Mouse (Mus musculus) forebrain, embryonic 11.5 days (tissue): ENCODE data around the gene Rab20. TPM values are rescaled to one million over a fixed set of nuclear protein-coding genes. Genes with fewer than 3 reads are reported as not detected.

Experiments used
- ATAC-seq: fragments of 200-750 bp; cut with Nextera tagmentation; replicated peaks from 2 replicates; pipeline ENCODE4 v1.8.0; 2017; ENCODE audit warnings: moderate TSS enrichment; ENCODE audit not compliant: low FRiP score
- DNase-seq: peaks from one replicate; pipeline ENCODE4 v3.0.0-alpha.2; 2017; ENCODE audit warnings: low spot score
- H3K27ac ChIP-seq: fragments of 300-500 bp; sonication (generic); 2 replicates; pipeline ENCODE4 v1.5.1; 2014; ENCODE audit warnings: low read depth, low read length
- H3K27me3 ChIP-seq: fragments of 300-500 bp; sonication (generic); 2 replicates; pipeline ENCODE4 v1.6.1; 2014; ENCODE audit warnings: mild to moderate bottlenecking, low read length, mixed read lengths; ENCODE audit not compliant: control insufficient read depth, insufficient read depth
- H3K36me3 ChIP-seq: fragments of 300-500 bp; sonication (generic); 2 replicates; pipeline ENCODE4 v1.6.1; 2014; ENCODE audit warnings: mild to moderate bottlenecking, low read length, moderate library complexity, mixed read lengths; ENCODE audit not compliant: control insufficient read depth, insufficient read depth
- H3K4me1 ChIP-seq: fragments of 300-500 bp; sonication (generic); replicated peaks from 2 replicates; pipeline ENCODE4 v1.6.1; 2014; ENCODE audit warnings: low read length, mixed read lengths; ENCODE audit not compliant: control insufficient read depth, insufficient read depth
- H3K4me2 ChIP-seq: fragments of 300-500 bp; sonication (generic); 2 replicates; pipeline ENCODE4 v1.6.1; 2014; ENCODE audit warnings: low read depth, mild to moderate bottlenecking, low read length, moderate library complexity, mixed read lengths; ENCODE audit not compliant: severe bottlenecking
- H3K4me3 ChIP-seq: fragments of 300-500 bp; sonication (generic); 2 replicates; pipeline ENCODE4 v1.5.1; 2014; ENCODE audit warnings: low read depth, low read length
- H3K9ac ChIP-seq: fragments of 300-500 bp; sonication (generic); 2 replicates; pipeline ENCODE4 v1.6.1; 2014; ENCODE audit warnings: low read length
- H3K9me3 ChIP-seq: fragments of 300-500 bp; sonication (generic); 2 replicates; pipeline ENCODE4 v1.6.1; 2016; ENCODE audit warnings: low read length, mixed read lengths; ENCODE audit not compliant: control insufficient read depth
- WGBS: fragments of 180-500 bp; shearing (Covaris S2); extraction: QIAGEN DNeasy Blood & Tissue Kit; methylation state at CpG from one replicate; pipeline ENCODE4 v1.1.7; 2014; 5-methylcytosine and 5-hydroxymethylcytosine counted together
- polyA plus RNA-seq: library from polyadenylated mRNA; unstranded; fragments of >200 nt; fragmentation: Nextera tagmentation; extraction: Ambion mirVana; gene quantifications from 2 replicates; pipeline ENCODE4 v1.2.1, GENCODE M21; 2014

Rab20 gene
- polyA plus RNA-seq, result 0.53 and 0.75 TPM in 2 replicates

- Histone ChIP-seq H3K4me3 (peak within 1 kb of the TSS; percentile 39), H3K9me3 (no peaks in the 10 kb centered on the region), H3K27me3 (peaks cover 59% of the 10 kb centered on the region), H3K4me1 (peaks cover 9% of the 10 kb centered on the region; the same call in 1 of the 2 replicates), H3K4me2 (peak within 1 kb of the TSS; percentile 97), H3K27ac (no peak within 1 kb of the TSS), H3K9ac (no peak within 1 kb of the TSS; the same call in 1 of the 2 replicates), H3K36me3 (no peaks in the 10 kb centered on the region)
- ATAC-seq (peak; percentile 88), DNase-seq (peak; percentile 86)
- under 1% methylated on average over 69 of the region's 69 CpGs for WGBS
These were observed at the start of gene Rab20 for GRCm38 (mm10) chr8:11477811-11478761. Gene Rab20 (minus strand): TSS chr8:11478710.

DNA sequence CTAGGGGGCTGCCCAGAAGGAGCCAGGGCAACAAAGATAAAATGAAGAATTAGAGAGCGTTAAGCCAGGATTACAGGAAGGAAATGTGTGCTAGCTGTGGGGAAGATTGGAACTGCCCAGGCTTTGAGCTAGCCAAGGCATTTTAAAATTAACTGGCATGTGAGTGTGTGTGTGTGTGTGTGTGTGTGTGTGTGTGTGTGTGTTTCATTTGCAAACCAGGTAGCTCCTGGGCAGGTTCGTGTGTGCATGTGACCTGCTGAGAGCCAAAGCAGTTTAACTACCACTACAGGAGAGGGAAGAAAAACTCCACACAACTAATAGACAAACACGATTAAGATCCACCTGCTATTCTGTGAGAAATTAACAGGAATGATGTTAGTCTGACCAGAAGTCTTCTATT is 44.8 kb upstream of the Rab20 start:
- no peaks in the 10 kb centered on the region for H3K27me3 ChIP-seq
- H3K36me3 ChIP-seq, result no peaks in the 10 kb centered on the region
- no peak overlapping the region for H3K4me3 ChIP-seq
- WGBS, result 94% methylated on average over 3 of the region's 3 CpGs
- ATAC-seq (no peak), DNase-seq (no peak)
- H3K9ac ChIP-seq, result no peak overlapping the region
- H3K9me3 ChIP-seq, result no peaks in the 10 kb centered on the region
- H3K4me1 ChIP-seq, result no peaks in the 10 kb centered on the region
- no peak overlapping the region for H3K4me2 ChIP-seq
- no peak overlapping the region for H3K27ac ChIP-seq

GRCm38 (mm10) chr8:11518676-11519075 is 40.2 kb upstream of the Rab20 start:
- no peaks in the 10 kb centered on the region for H3K9me3 ChIP-seq
- no peak overlapping the region for H3K4me2 ChIP-seq
- no peaks in the 10 kb centered on the region for H3K4me1 ChIP-seq
- H3K9ac ChIP-seq, result no peak overlapping the region
- H3K4me3 ChIP-seq, result no peak overlapping the region
- H3K27me3 ChIP-seq, result no peaks in the 10 kb centered on the region
- H3K36me3 ChIP-seq, result no peaks in the 10 kb centered on the region
- ATAC-seq (no peak), DNase-seq (no peak)
- H3K27ac ChIP-seq, result no peak overlapping the region
- 94% methylated on average over 11 of the region's 11 CpGs for WGBS

DNA sequence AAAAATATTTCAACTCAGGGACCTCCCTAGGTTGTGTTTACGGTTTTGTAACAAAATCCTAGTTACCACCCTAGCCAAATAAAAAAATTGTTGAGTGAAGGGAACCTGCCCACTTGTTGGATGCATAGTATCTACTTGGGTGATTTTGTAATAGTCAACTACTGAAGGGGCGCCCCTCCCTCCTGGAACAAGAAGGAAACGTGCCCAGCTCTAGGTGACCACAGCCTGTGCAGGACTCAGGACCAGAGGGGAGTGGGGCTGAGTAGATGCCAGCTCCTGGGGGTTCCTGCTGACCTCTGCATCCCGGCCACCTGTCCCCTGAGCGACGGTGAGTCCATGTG is 39.5 kb upstream of the Rab20 start:
- Histone ChIP-seq H3K4me1 (no peaks in the 10 kb centered on the region), H3K27ac (no peak overlapping the region), H3K4me3 (no peak overlapping the region), H3K9me3 (no peaks in the 10 kb centered on the region), H3K4me2 (no peak overlapping the region), H3K9ac (no peak overlapping the region), H3K36me3 (no peaks in the 10 kb centered on the region; the same call in 1 of the 2 replicates), H3K27me3 (no peaks in the 10 kb centered on the region)
- 93% methylated on average over 6 of the region's 6 CpGs for WGBS
- DNase-seq (no peak), ATAC-seq (no peak)

DNA sequence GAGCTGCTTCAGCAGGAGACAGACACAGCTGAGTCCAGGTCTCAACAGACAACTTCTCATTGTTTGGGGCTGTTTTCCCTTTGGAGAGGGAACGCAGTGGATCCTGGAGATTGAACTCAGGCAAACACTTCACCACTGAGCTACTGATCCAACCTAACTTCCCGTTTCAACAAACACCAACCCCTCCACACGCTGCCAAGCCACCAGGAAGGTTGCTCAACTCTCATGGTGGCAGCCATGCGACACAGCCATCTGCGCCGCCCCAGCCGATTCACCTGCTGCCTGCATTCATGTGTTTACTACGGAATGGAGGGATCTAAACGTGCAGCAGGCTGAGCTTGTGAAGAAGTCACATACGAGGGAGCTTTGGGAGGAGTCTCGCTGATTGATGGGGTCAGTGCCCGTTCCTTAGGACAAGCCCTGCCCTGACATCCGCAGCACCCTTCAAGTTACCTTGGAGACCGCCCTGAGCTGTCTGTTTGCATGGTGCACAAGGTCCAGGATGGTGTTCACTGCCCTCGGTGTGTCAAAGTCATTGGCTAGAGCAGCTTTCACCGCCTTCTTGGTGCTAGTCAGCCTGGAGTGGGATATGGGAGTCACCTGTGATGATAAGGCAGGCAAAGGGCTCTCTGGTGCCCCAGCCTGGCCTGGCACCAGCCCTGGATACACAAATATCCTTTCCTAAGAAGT is 39.0 kb upstream of the Rab20 start:
- no peaks in the 10 kb centered on the region for H3K4me1 ChIP-seq
- H3K27me3 ChIP-seq, result no peaks in the 10 kb centered on the region
- no peak for ATAC-seq
- no peak overlapping the region for H3K4me3 ChIP-seq
- H3K36me3 ChIP-seq, result no peaks in the 10 kb centered on the region; the same call in 1 of the 2 replicates
- H3K27ac ChIP-seq, result no peak overlapping the region
- H3K9ac ChIP-seq, result no peak overlapping the region
- DNase-seq, result no peak
- H3K9me3 ChIP-seq, result no peaks in the 10 kb centered on the region
- H3K4me2 ChIP-seq, result no peak overlapping the region
- WGBS, result 90% methylated on average over 16 of the region's 16 CpGs

DNA sequence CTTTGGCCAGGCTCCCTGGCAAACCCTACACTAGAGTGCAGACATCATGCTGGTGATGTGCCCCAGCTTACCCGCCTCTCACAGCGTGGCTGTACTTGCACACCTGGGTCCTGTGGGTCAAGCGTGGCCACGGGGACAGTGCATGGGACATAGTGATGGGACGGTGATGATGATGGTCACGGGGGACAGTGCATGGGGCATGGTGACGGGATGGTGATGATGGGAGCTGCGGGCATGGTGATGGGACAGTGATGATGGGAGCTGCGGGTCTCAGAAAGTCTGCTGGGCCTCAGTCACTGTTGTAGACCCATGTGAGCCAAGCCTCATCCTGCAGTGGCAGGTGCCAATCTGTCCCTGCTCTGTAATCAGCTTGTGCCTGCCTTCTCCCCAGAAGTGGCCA is 37.8 kb upstream of the Rab20 start:
- peak; percentile 47 for DNase-seq

DNA sequence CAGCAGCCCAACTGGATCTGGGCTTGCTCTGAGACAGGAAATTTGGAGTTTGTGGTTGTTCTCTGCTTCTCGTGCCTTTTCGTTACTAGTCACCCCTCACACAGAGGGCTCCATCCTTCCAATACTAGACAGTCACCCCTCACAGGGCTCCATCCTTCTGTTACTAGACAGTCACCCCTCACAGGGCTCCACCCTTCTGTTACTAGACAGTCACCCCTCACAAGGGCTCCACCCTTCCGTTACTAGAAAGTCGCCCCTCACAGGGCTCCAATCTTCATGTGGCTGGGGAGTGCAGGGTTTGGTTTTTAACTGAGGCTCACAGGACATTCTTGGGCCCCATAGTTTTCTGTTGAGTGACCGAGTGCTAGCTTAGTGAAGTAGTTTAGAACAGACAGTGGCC is 34.7 kb upstream of the Rab20 start:
- H3K27ac ChIP-seq, result no peak overlapping the region
- no peaks in the 10 kb centered on the region for H3K27me3 ChIP-seq
- WGBS, result 89% methylated on average over 5 of the region's 5 CpGs
- no peaks in the 10 kb centered on the region for H3K4me1 ChIP-seq
- no peaks in the 10 kb centered on the region for H3K9me3 ChIP-seq
- ATAC-seq (no peak), DNase-seq (no peak)
- peaks cover 14% of the 10 kb centered on the region; the same call in 1 of the 2 replicates for H3K36me3 ChIP-seq
- H3K4me3 ChIP-seq, result no peak overlapping the region
- no peak overlapping the region for H3K4me2 ChIP-seq
- H3K9ac ChIP-seq, result no peak overlapping the region

More for the DNA sequence above, 37.8 kb upstream of the Rab20 start:
- H3K4me3 ChIP-seq, result no peak overlapping the region
- H3K36me3 ChIP-seq, result no peaks in the 10 kb centered on the region; the same call in 1 of the 2 replicates
- H3K9ac ChIP-seq, result no peak overlapping the region
- no peaks in the 10 kb centered on the region for H3K4me1 ChIP-seq
- H3K27ac ChIP-seq, result no peak overlapping the region
- no peaks in the 10 kb centered on the region for H3K27me3 ChIP-seq
- H3K4me2 ChIP-seq, result no peak overlapping the region
- no peaks in the 10 kb centered on the region for H3K9me3 ChIP-seq
- WGBS, result 94% methylated on average over 9 of the region's 9 CpGs
- no peak for ATAC-seq

DNA sequence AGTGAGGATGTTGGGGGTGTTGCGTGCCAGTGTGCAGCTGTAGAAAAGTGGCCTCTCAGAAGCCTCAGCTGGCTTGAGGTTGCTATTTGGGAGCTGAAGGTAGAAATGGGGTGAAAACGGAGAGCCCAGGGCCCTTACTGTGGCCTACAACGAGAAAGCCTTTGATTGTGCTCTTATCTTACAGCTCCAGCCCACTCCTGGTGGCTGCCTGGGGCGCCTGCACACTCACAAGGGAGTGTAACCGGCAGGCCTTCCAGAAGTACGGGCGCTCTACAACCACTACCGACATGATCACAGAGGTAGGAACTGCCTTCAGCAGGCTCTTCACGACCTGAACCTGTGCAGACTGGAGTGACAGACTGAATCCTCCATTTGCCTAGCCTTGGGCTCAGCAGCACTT is 34.2 kb upstream of the Rab20 start:
- peaks cover 14% of the 10 kb centered on the region; the same call in 1 of the 2 replicates for H3K36me3 ChIP-seq

More for the DNA sequence above, 34.2 kb upstream of the Rab20 start:
- H3K4me2 ChIP-seq, result no peak overlapping the region
- ATAC-seq (no peak), DNase-seq (no peak)
- no peaks in the 10 kb centered on the region for H3K9me3 ChIP-seq
- 89% methylated on average over 9 of the region's 9 CpGs for WGBS
- no peaks in the 10 kb centered on the region for H3K4me1 ChIP-seq
- no peak overlapping the region for H3K4me3 ChIP-seq
- H3K27me3 ChIP-seq, result no peaks in the 10 kb centered on the region
- H3K9ac ChIP-seq, result no peak overlapping the region
- H3K27ac ChIP-seq, result no peak overlapping the region
